Mouse (Mus musculus): ENCODE measurements around the gene Bcor.

DNA sequence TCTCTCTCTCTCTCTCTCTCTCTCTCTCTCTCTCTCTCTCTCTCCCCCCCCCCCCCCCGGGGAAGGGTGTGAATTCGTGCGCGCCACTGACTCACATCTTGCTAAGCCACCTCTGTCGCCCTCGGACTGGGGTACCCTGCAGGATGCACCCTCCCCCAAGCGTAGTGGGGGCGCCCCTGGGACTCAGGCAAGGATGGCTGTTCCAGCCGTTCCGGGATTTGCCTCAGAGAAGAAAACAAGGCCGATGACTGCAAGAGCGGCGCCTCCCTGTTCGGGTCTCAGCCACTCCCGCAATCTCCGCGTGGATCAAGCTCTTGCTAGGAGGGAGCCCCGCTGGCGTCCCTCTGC, 647 bp downstream of the Bcor start:
- no peak for TF ChIP-seq CTCF (IDR thresholded peaks at IDR 0.05; ENCODE audit: control insufficient read depth, insufficient read depth, low read length)
- TF ChIP-seq POLR2A (IDR thresholded peaks at IDR 0.05; ENCODE audit: borderline replicate concordance, control insufficient read depth, low read depth, low read length): no peak

Data from bone marrow, adult 2 months (tissue).